Mouse (Mus musculus): Measurements from ENCODE around the gene Rapgef5.
"Not testable (repeated sequence)": the region's sequence is repeated elsewhere in the genome, so short reads cannot be mapped to it uniquely, and the experiment has no call there.

The Rapgef5 gene

GRCm38 (mm10) chr12:117776841-117777240 lies 260.6 kb downstream of the Rapgef5 start:
- no peak for DNase-seq

- no peak for DNase-seq
Observed at GRCm38 (mm10) chr12:117781360-117781759, 265.1 kb downstream of the Rapgef5 start.

- DNase-seq: no peak
Observed at GRCm38 (mm10) chr12:117783426-117783825, 267.1 kb downstream of the Rapgef5 start.

- no peak for DNase-seq
Observed at GRCm38 (mm10) chr12:117786621-117787020, 270.3 kb downstream of the Rapgef5 start.

- no peak for DNase-seq
Observed at GRCm38 (mm10) chr12:117788513-117789011, 272.3 kb downstream of the Rapgef5 start.

- DNase-seq: no peak
Observed at GRCm38 (mm10) chr12:117789017-117789416, 272.7 kb downstream of the Rapgef5 start.

- DNase-seq: no peak
Observed at GRCm38 (mm10) chr12:117795303-117795702, 279.0 kb downstream of the Rapgef5 start.

GRCm38 (mm10) chr12:117803989-117804388 lies 287.7 kb downstream of the Rapgef5 start, which contains the start of gene Cdca7l:
Gene Cdca7l (plus strand): TSS chr12:117804289.
- not testable (repeated sequence) for DNase-seq

GRCm38 (mm10) chr12:117805576-117805975 lies 289.3 kb downstream of the Rapgef5 start:
- DNase-seq: no peak

GRCm38 (mm10) chr12:117806007-117806451 lies 289.8 kb downstream of the Rapgef5 start:
- DNase-seq: no peak

GRCm38 (mm10) chr12:117806470-117806869 lies 290.2 kb downstream of the Rapgef5 start:
- DNase-seq: no peak

- no peak for DNase-seq
Observed at GRCm38 (mm10) chr12:117807637-117808036, 291.4 kb downstream of the Rapgef5 start.

GRCm38 (mm10) chr12:117808355-117809326 lies 292.4 kb downstream of the Rapgef5 start:
- DNase-seq: no peak
